Mouse (Mus musculus) MEL (cell line): ENCODE measurements around the gene Snrpf. TPM values are rescaled to one million over a fixed set of nuclear protein-coding genes. Genes with fewer than 3 reads are reported as not detected.

ENCODE experiments used
- DNase-seq: peaks from one replicate; pipeline ENCODE4 v3.0.0; 2011; ENCODE audit warnings: low read depth, low spot score
- H3K27ac ChIP-seq: 2 replicates; pipeline ENCODE4 v1.5.1; 2012; ENCODE audit warnings: low read depth, mild to moderate bottlenecking, control low read depth, low read length, moderate library complexity; ENCODE audit not compliant: control insufficient read depth
- H3K27me3 ChIP-seq, 2 experiments: fragments of 150-350 bp in 1 of 2; sonication (generic) in 1 of 2; 2 replicates each; pipeline ENCODE4 v1.6.1; 2012; ENCODE audit warnings: low read length in 2 of 2, mild to moderate bottlenecking in 2 of 2, improper control_type of control experiment in 1 of 2, moderate library complexity in 1 of 2; ENCODE audit not compliant: insufficient read depth in 2 of 2, control insufficient read depth in 1 of 2
- H3K36me3 ChIP-seq, 2 experiments: 2 replicates each; pipeline ENCODE4 v1.6.1; 2012 to 2014; ENCODE audit warnings: low read length in 2 of 2, improper control_type of control experiment in 1 of 2, inconsistent platforms in 1 of 2, mild to moderate bottlenecking in 1 of 2; ENCODE audit not compliant: insufficient read depth in 2 of 2, control insufficient read depth in 1 of 2
- H3K4me1 ChIP-seq, 2 experiments: fragments of 150-350 bp in 1 of 2; sonication (generic) in 1 of 2; 2 replicates each; pipeline ENCODE4 v1.6.1; 2012; ENCODE audit warnings: low read length in 2 of 2, improper control_type of control experiment in 1 of 2, mild to moderate bottlenecking in 1 of 2; ENCODE audit not compliant: insufficient read depth in 2 of 2, control insufficient read depth in 1 of 2
- H3K4me3 ChIP-seq, 2 experiments: fragments of 150-350 bp in 1 of 2; sonication (generic) in 1 of 2; 2 replicates each; pipeline ENCODE4 v1.5.1; 2012; ENCODE audit warnings: low read depth in 2 of 2, low read length in 2 of 2, mild to moderate bottlenecking in 2 of 2, moderate library complexity in 2 of 2, control low read depth in 1 of 2, improper control_type of control experiment in 1 of 2; ENCODE audit not compliant: control insufficient read depth in 1 of 2, insufficient read depth in 1 of 2
- H3K79me2 ChIP-seq: 2 replicates; pipeline ENCODE4 v1.6.1; 2012; ENCODE audit warnings: mild to moderate bottlenecking, low read length, moderate library complexity; ENCODE audit not compliant: control insufficient read depth, poor library complexity, insufficient read depth
- H3K9ac ChIP-seq: 2 replicates; pipeline ENCODE4 v1.6.1; 2012; ENCODE audit warnings: low read depth, mild to moderate bottlenecking, control low read depth, low read length, moderate library complexity; ENCODE audit not compliant: control insufficient read depth, poor library complexity, severe bottlenecking
- H3K9me3 ChIP-seq: fragments of 150-350 bp; sonication (generic); replicated peaks from 2 replicates; pipeline ENCODE4 v1.6.1; 2012; ENCODE audit warnings: mild to moderate bottlenecking, low read length, improper control_type of control experiment, moderate library complexity; ENCODE audit not compliant: insufficient read depth
- CHD1 ChIP-seq: IDR thresholded peaks from 2 replicates; pipeline ENCODE4 v1.6.1; 2012; ENCODE audit warnings: low read depth, mild to moderate bottlenecking, inconsistent platforms, low read length, improper control_type of control experiment
- CTCF ChIP-seq, 3 experiments: IDR thresholded peaks in 2 of 3; conservative IDR thresholded peaks in 1 of 3; 2 replicates each; pipeline ENCODE4 v1.5.1; 2011 to 2012; ENCODE audit warnings: low read length in 3 of 3, low read depth in 2 of 3, mild to moderate bottlenecking in 2 of 3, improper control_type of control experiment in 1 of 3, inconsistent platforms in 1 of 3, mixed read lengths in 1 of 3, moderate library complexity in 1 of 3; ENCODE audit not compliant: control insufficient read depth in 1 of 3, insufficient read depth in 1 of 3, poor library complexity in 1 of 3, severe bottlenecking in 1 of 3
- E2F4 ChIP-seq: IDR thresholded peaks from 2 replicates; pipeline ENCODE4 v1.6.1; 2011; ENCODE audit warnings: low read depth, low read length, improper control_type of control experiment, borderline replicate concordance
- GATA1 ChIP-seq: IDR thresholded peaks from 2 replicates; pipeline ENCODE4 v1.6.1; 2011; ENCODE audit warnings: low read depth, low read length, improper control_type of control experiment
- JUND ChIP-seq: IDR thresholded peaks from 2 replicates; pipeline ENCODE4 v1.6.1; 2011; ENCODE audit warnings: low read depth, mild to moderate bottlenecking, improper control_type of control experiment, low read length
- MAFK ChIP-seq: IDR thresholded peaks from 2 replicates; pipeline ENCODE4 v1.6.1; 2011; ENCODE audit warnings: low read depth, mild to moderate bottlenecking, low read length, improper control_type of control experiment, borderline replicate concordance
- MAX ChIP-seq: IDR thresholded peaks from 2 replicates; pipeline ENCODE4 v1.6.1; 2011; ENCODE audit warnings: low read length, improper control_type of control experiment
- MXI1 ChIP-seq: IDR thresholded peaks from 2 replicates; pipeline ENCODE4 v1.6.1; 2011; ENCODE audit warnings: mild to moderate bottlenecking, low read depth, low read length, improper control_type of control experiment
- MYB ChIP-seq: IDR thresholded peaks from 2 replicates; pipeline ENCODE4 v1.6.1; 2011; ENCODE audit warnings: mild to moderate bottlenecking, low read depth, low read length, improper control_type of control experiment
- MYC ChIP-seq: IDR thresholded peaks from 2 replicates; pipeline ENCODE4 v1.6.1; 2011; ENCODE audit warnings: low read depth, mild to moderate bottlenecking, low read length, improper control_type of control experiment, moderate library complexity
- NELFE ChIP-seq: IDR thresholded peaks from 2 replicates; pipeline ENCODE4 v1.6.1; 2011; ENCODE audit warnings: low read depth, low read length, improper control_type of control experiment
- POLR2AphosphoS2 ChIP-seq: IDR thresholded peaks from 2 replicates; pipeline ENCODE4 v1.6.1; 2011; ENCODE audit warnings: low read length, improper control_type of control experiment
- RAD21 ChIP-seq: IDR thresholded peaks from 2 replicates; pipeline ENCODE4 v1.6.1; 2011; ENCODE audit warnings: mild to moderate bottlenecking, low read depth, low read length, improper control_type of control experiment
- SIN3A ChIP-seq: IDR thresholded peaks from 2 replicates; pipeline ENCODE4 v1.6.1; 2012; ENCODE audit warnings: low read length, improper control_type of control experiment, inconsistent platforms
- SMC3 ChIP-seq: IDR thresholded peaks from 2 replicates; pipeline ENCODE4 v1.6.1; 2011; ENCODE audit warnings: low read depth, low read length, improper control_type of control experiment
- TAL1 ChIP-seq: IDR thresholded peaks from 2 replicates; pipeline ENCODE4 v1.6.1; 2012; ENCODE audit warnings: mild to moderate bottlenecking, inconsistent platforms, low read length, moderate library complexity, mixed read lengths
- USF1 ChIP-seq: IDR thresholded peaks from 2 replicates; pipeline ENCODE4 v1.6.1; 2014; ENCODE audit warnings: low read depth, mild to moderate bottlenecking, inconsistent platforms, low read length, improper control_type of control experiment, moderate library complexity
- ZKSCAN1 ChIP-seq: IDR thresholded peaks from 2 replicates; pipeline ENCODE4 v1.6.1; 2012; ENCODE audit warnings: low read depth, mild to moderate bottlenecking, inconsistent platforms, low read length, improper control_type of control experiment, moderate library complexity
- ZNF384 ChIP-seq: IDR thresholded peaks from 2 replicates; pipeline ENCODE4 v1.6.1; 2012; ENCODE audit warnings: low read depth, mild to moderate bottlenecking, inconsistent platforms, low read length, improper control_type of control experiment
- polyA plus RNA-seq, 2 experiments: library from polyadenylated mRNA; stranded (reverse) in 1 of 2; unstranded in 1 of 2; fragments of >175 nt in 1 of 2; fragments of >200 nt in 1 of 2; gene quantifications; 2 replicates each; pipeline versions ENCODE4 v1.2.1 to v1.2.4; 2012; ENCODE audit warnings: low replicate concordance in 2 of 2, low read depth in 1 of 2; ENCODE audit not compliant: insufficient read length in 2 of 2, insufficient read depth in 1 of 2, missing spikeins in 1 of 2
- total RNA-seq: library from RNA; depleted of rRNA; stranded (reverse); fragments of 300-350 nt; gene quantifications from 2 replicates; pipeline ENCODE4 v1.2.3, GENCODE M21; 2012

The Snrpf gene
- total and polyA plus RNA-seq, 3 experiments: 91.5 to 150 TPM; not detected in 1

- no peaks in the 10 kb centered on the region for H3K36me3 ChIP-seq
- H3K9me3 ChIP-seq: no peaks in the 10 kb centered on the region
- peak; percentile 25 for DNase-seq
- H3K27ac ChIP-seq: no peak overlapping the region
- no peak overlapping the region for H3K4me3 ChIP-seq
- no peak for TF ChIP-seq RAD21
- TF ChIP-seq E2F4: no peak
- no peak for TF ChIP-seq ZKSCAN1
- no peak for TF ChIP-seq MXI1
- no peak for TF ChIP-seq CHD1
- no peak for TF ChIP-seq USF1
- no peak for TF ChIP-seq MAFK
- no peak for TF ChIP-seq ZNF384
- no peak for TF ChIP-seq MAX
- no peak for TF ChIP-seq JUND
- no peak for TF ChIP-seq GATA1
- TF ChIP-seq MYC: no peak
- TF ChIP-seq TAL1: no peak
- TF ChIP-seq CTCF (IDR thresholded peaks at IDR 0.05 in 2 of 3, conservative IDR thresholded peaks at IDR 0.05 in 1 of 3; ENCODE audit: control insufficient read depth in 1 of 3, insufficient read depth in 1 of 3, low read depth in 2 of 3, low read length in 3 of 3, poor library complexity in 1 of 3, severe bottlenecking in 1 of 3): peak in 2 of 3 experiments; percentile 23 to 59; a peak in 3 of 6 replicates
- TF ChIP-seq NELFE: no peak
- 0 out of 2 replicates have a peak, but pooled peaks have one; percentile 10 for TF ChIP-seq SMC3
- TF ChIP-seq MYB: no peak
- TF ChIP-seq POLR2AphosphoS2: no peak
- H3K79me2 ChIP-seq: no peaks in the 10 kb centered on the region
- no peak overlapping the region for H3K9ac ChIP-seq
- no peaks in the 10 kb centered on the region for H3K27me3 ChIP-seq
- H3K4me1 ChIP-seq: no peaks in the 10 kb centered on the region
Measured at GRCm38 (mm10) chr10:93603256-93603655, 13.8 kb upstream of the Snrpf start.

DNA sequence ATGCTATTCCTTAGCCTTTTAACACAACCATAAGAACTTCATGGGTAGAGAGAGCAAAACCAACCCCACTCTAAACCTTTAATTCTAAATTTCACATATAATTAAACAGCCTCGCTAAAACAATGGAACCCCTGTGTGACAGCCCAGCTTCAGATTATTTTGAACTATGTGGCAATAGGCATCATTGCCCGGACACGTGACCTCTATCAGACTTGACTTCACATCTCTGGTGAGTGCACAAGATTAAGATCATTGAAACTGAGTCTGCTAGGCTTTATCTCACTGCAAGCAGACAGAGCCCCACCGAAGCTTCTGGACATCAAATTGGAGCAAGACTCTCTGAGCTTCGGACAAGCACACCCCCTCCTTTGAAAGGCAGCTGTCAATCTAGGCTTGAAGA is 12.8 kb upstream of the Snrpf start:
- H3K9me3 ChIP-seq: no peaks in the 10 kb centered on the region
- peaks cover 0 to under 1% of the 10 kb centered on the region in 2 experiments; a peak in 2 of 4 replicates for H3K27me3 ChIP-seq
- H3K4me3 ChIP-seq: no peak overlapping the region
- no peaks in the 10 kb centered on the region for H3K4me1 ChIP-seq
- H3K27ac ChIP-seq: no peak overlapping the region
- TF ChIP-seq SIN3A (no peak), USF1 (peak; percentile 62)
- DNase-seq: peak; percentile 0
- H3K36me3 ChIP-seq: no peaks in the 10 kb centered on the region
- no peaks in the 10 kb centered on the region for H3K79me2 ChIP-seq
- H3K9ac ChIP-seq: no peak overlapping the region
